Mouse (Mus musculus) macrophage (primary cell): ENCODE measurements around the gene Il13ra1. TPM values are rescaled to one million over a fixed set of nuclear protein-coding genes. Genes with fewer than 3 reads are reported as not detected.

ENCODE experiments used
- H3K27ac ChIP-seq: fragments of 350-480 bp; formaldehyde crosslinking; 2 replicates; pipeline ENCODE4 v1.9.0; 2021
- H3K36me3 ChIP-seq: fragments of 350-480 bp; formaldehyde crosslinking; 2 replicates; pipeline ENCODE4 v1.9.0; 2021; ENCODE audit errors: inconsistent target
- H3K4me3 ChIP-seq: fragments of 350-480 bp; formaldehyde crosslinking; 2 replicates; pipeline ENCODE4 v1.9.0; 2021; ENCODE audit errors: inconsistent target
- H3K79me2 ChIP-seq: fragments of 350-480 bp; formaldehyde crosslinking; 2 replicates; pipeline ENCODE4 v1.9.0; 2021; ENCODE audit errors: inconsistent target
- WGBS: methylation state at CpG from one replicate; pipeline ENCODE4 v1.1.7; 2026; ENCODE audit warnings: inconsistent platforms; ENCODE audit not compliant: missing documents; 5-methylcytosine and 5-hydroxymethylcytosine counted together
- polyA plus RNA-seq: library from polyadenylated mRNA; stranded (reverse); fragments of 250-400 nt; gene quantifications from 3 replicates; pipeline ENCODE4 v1.2.4, GENCODE M21; 2018; ENCODE audit warnings: inconsistent platforms
- total RNA-seq, 78 experiments: library from RNA; depleted of rRNA; stranded (reverse); fragments of 250-400 nt; gene quantifications; 1 replicate in 9 of 78; 2 replicates in 24 of 78; 3 replicates in 43 of 78; 4 replicates in 2 of 78; pipeline ENCODE4 v1.2.4; 2018; ENCODE audit warnings: inconsistent platforms in 56 of 78

Gene Il13ra1
- total RNA-seq (2018; cell fraction: chromatin; rRNA removed) = 10 to 100 TPM in 1 of 26 experiments, 1 to 10 TPM in 23, under 1 TPM in 2; 0.74 to 11.5 (median 2.3) TPM
- 10 to 100 TPM in 13 of 26 experiments, 1 to 10 TPM in 13; 4.0 to 16.4 (median 10.1) TPM for total RNA-seq (2018; cell fraction: cytosol; rRNA removed)
- 10 to 100 TPM in 13 of 26 experiments, 1 to 10 TPM in 13; 4.8 to 21.4 (median 10.3) TPM for total RNA-seq (2018; cell fraction: nucleus; rRNA removed)
- polyA plus RNA-seq = 7.8 to 19.6 TPM (median 13.6 TPM) in 3 replicates

DNA sequence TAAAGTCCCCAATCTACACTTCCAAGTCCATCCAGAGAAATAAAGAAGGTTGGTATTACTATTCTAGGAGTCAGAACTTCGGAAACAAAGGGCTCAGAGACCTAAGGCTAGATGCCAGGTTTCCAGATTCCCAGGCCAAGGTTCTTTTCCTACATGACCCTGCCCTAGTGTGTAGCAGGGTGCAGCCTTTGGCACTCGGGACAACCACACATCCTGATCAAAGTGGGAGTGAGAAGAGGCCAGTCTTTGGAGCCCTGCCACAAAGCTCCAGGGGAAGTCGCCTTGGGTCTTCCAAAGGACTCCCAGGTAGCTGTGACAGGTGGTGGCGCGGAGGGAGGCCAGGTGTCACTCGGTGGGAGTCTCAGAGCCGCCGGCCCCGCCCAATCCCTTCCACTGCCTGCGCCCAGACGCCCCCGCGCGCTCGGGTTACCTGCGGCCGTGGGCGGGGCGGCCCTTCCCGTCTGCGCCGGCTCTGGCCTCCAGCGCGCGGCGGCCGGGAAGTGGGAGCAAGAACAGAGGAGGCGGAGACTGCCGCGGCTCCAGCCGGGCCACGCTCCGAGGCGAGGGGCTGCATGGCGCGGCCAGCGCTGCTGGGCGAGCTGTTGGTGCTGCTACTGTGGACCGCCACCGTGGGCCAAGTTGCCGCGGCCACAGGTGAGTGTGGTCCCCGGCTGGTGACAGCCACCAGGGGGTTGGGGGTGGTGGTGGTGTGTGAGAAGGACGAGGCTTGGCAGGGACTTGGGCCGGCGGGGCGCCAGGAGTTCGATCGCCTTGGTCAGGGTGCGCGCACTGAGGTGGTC lies at the start of gene Il13ra1:
Gene Il13ra1, plus strand, starts transcription at position 489 of the 800 bp plus-strand sequence.
- H3K4me3 ChIP-seq = peak within 1 kb of the TSS; percentile 18; the same call in 1 of the 2 replicates
- WGBS = 19% methylated on average over 51 of the region's 51 CpGs
- H3K27ac ChIP-seq = no peak within 1 kb of the TSS
- no peaks in the 10 kb centered on the region for H3K36me3 ChIP-seq
- H3K79me2 ChIP-seq = peaks cover 6% of the 10 kb centered on the region; the same call in 1 of the 2 replicates

DNA sequence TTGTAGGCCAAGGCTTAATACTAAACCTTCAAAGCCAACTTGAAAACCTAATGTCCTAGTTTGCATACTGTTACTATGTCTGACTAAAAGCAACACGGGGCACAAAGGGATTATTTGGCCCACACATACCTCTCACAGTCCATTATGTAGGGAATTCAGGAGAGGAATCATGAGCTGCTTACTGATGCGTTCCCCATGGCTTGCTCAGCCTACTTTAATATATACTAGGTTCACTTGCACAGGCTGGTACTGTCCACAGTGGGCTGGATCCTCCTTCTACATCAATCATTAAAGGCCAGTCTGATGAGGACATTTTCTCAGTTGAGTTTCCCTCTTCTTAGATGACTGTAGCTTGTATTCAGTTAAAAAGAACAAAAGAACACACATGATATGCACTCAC lies 37.9 kb upstream of the Il13ra1 start:
- H3K27ac ChIP-seq = no peak overlapping the region
- no peaks in the 10 kb centered on the region for H3K79me2 ChIP-seq
- WGBS = 91% methylated on average over 1 of the region's 2 CpGs
- no peak overlapping the region for H3K4me3 ChIP-seq
- no peaks in the 10 kb centered on the region for H3K36me3 ChIP-seq

DNA sequence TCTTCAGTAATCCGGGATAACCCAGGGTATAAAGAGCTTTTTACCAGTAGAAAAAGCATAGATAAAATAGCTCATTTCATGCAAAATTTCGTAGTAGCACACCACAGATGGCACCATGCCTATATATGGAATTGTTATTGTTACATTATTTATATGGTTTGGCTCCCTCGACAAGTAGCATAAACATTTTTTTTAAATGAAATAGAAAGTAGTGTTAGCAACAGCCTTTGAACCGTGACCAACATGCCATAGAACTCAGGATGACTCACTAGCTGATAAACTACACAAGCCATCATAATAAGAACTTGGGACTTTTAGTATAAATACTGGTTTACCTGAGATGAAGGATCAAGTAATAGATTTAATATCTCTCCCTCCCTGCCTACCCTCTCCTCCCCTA lies 34.7 kb upstream of the Il13ra1 start:
- WGBS = 80% methylated on average over 4 of the region's 4 CpGs
- H3K4me3 ChIP-seq = no peak overlapping the region
- no peak overlapping the region for H3K27ac ChIP-seq
- H3K36me3 ChIP-seq = no peaks in the 10 kb centered on the region
- H3K79me2 ChIP-seq = no peaks in the 10 kb centered on the region

DNA sequence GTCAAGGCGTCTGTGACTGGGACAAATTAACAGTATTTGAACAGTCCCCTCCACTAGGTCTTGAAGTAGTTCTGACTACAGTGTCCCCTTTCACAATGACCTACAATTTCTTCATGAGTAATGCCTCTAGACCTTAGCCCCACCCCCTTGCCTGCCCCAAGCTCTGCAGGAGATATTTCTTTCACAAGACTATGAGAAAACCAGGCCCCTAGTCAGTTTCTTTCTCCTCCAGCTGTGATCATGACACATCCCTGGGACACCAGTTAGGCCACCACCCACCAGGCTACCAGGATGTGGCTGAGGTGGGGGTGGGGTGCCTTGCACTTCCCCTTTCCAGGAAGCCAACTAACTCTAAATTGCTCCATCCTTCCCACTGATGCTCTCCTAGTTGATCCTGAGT lies 29.0 kb upstream of the Il13ra1 start:
- 71% methylated on average over 1 of the region's 1 CpGs for WGBS
- H3K36me3 ChIP-seq = no peaks in the 10 kb centered on the region
- H3K27ac ChIP-seq = peak overlapping the region; percentile 51
- no peaks in the 10 kb centered on the region for H3K79me2 ChIP-seq
- H3K4me3 ChIP-seq = no peak overlapping the region

DNA sequence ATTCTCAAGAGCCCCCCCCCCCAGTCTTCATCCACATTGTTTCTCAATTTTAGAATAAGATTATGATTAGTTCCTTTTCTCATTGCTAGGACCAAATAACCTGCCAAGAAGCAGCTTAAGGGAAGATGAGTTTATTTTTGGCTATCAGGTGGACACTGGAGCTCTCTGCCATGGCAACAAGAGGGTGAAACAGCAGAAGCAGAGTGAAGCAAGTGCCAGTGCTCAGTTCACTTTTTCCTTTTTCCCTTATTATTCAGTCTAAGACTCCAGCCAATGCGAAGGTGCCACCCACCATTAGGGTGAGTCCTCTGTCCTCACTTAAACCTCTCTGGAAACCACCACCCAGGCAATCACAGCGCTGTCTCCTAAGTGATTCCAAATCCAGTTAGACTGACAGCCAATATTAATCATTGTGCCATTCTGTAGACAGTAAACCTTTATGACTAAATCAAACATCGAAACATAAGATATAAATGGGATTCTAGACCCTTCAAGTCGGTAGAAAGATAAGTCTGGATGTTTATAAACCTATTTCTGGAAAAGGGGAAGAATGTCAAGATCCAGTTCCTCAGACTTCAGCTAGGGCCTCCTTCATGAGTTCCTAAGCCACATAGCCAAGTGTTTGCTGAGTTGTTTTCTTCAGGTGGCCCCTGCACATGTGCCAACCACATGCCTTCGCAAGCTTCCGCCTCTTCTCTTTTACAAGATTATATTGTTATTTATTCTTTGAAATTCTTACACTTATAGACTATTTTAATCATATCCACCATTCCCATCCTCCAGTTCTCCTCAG lies 23.2 kb upstream of the Il13ra1 start:
- Histone ChIP-seq H3K79me2 (no peaks in the 10 kb centered on the region), H3K36me3 (no peaks in the 10 kb centered on the region), H3K4me3 (no peak overlapping the region), H3K27ac (no peak overlapping the region)
- 66% methylated on average over 4 of the region's 6 CpGs for WGBS

DNA sequence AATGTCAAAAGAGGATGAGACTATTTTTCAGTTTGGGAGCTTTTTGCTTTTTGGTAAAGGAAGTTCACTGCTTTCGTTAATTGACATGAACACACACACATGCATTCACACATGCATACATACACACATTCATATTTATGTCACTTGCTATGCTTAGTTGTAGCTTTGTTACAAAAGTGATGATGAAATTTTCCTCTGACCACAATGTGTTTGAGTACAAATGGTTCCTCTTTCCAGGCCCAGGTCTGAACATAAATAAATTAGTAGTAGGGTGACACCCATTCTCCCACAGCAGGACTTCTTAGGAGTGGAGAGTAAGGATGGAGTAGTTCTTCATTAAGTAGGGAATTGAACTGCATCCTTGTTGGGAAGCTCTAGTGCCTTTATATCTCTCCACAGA lies 11.0 kb upstream of the Il13ra1 start:
- Histone ChIP-seq H3K36me3 (no peaks in the 10 kb centered on the region), H3K79me2 (no peaks in the 10 kb centered on the region), H3K27ac (peak overlapping the region; percentile 81), H3K4me3 (no peak overlapping the region)
- WGBS = 25% methylated on average over 1 of the region's 1 CpGs

DNA sequence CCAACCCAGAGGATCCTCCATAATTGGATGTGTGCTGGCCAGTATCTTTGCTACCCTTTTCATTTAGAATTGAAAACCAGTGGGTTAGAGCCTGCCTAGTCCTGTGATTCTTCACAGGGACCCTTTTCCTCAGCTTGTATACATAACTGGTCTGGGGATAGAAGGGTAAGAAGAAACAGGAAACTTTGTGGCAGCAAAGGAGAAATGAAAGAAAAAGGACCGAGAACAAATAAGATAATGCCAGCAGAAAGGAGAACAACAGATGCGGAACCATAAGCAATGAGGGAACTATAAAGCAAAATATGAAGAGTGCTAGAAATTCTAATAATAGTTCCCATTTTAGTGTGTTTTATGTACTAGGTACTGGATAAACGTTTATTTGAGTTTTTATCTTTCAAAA lies 10.6 kb upstream of the Il13ra1 start:
- peak overlapping the region; percentile 81 for H3K27ac ChIP-seq
- H3K79me2 ChIP-seq = no peaks in the 10 kb centered on the region
- 24% methylated on average over 3 of the region's 3 CpGs for WGBS
- H3K36me3 ChIP-seq = no peaks in the 10 kb centered on the region
- H3K4me3 ChIP-seq = no peak overlapping the region

DNA sequence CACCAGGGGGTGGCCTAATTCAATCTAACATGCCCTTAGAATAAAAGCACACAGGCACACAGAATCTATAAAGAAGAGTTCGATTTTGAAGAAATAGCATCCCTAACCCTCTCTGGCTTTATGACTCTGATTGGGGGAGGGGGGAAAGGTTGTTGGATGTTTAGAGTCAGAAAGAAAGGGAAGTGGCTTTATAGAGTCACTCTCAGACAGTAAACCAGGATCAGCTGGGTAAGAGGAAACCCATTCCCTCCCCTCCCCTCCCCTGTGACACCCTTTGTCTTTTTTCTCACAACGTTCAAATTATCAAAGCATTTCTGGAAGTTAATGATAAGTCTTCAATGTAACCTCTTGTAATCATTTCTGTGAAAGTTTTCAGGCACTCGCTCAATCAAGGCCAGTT lies 3.3 kb upstream of the Il13ra1 start:
- 18% methylated on average over 2 of the region's 3 CpGs for WGBS
- no peaks in the 10 kb centered on the region; the same call in 1 of the 2 replicates for H3K79me2 ChIP-seq
- no peak overlapping the region for H3K27ac ChIP-seq
- no peak overlapping the region for H3K4me3 ChIP-seq
- H3K36me3 ChIP-seq = no peaks in the 10 kb centered on the region

DNA sequence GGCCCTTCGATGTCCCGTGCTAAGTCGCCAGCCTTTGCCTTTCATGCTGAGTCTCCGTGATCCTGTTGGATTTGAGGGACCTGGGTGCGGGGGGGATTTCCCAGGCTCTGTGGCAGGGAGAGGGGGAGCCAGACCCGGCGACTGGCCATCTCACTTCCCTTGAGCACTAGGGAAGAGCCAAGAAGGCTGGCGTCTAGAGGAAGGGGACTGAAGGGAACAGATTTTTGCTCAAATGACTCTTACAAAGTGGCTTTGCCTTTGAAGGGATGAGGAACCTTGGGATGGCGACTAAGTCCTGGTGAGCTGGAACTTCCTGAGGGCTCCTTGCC lies 476 bp downstream of the Il13ra1 start:
- no peak overlapping the region for H3K27ac ChIP-seq
- WGBS = 20% methylated on average over 9 of the region's 9 CpGs
- peaks cover 6% of the 10 kb centered on the region; the same call in 1 of the 2 replicates for H3K79me2 ChIP-seq
- no peaks in the 10 kb centered on the region for H3K36me3 ChIP-seq
- peak overlapping the region; percentile 18; the same call in 1 of the 2 replicates for H3K4me3 ChIP-seq

DNA sequence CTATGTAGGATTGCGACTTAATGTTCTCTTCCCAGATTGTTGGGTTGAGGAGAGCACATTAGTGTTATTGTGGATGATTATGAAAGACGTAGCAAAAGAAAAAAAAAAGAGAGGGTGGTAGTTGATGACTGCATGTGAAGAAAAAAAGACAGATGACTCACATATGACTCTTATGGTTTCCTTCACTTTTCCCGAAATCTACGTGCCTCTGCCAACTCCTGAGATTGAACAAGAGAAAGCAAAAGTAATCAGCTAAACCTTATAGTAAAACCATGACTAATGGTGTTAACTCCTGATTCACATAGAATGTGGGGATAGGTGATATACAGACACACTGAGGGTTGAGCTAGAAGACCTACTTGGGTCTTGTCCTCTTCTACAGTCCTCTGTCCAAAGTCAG lies 3.3 kb downstream of the Il13ra1 start:
- no peak overlapping the region for H3K4me3 ChIP-seq
- H3K79me2 ChIP-seq = peaks cover 6% of the 10 kb centered on the region; the same call in 1 of the 2 replicates
- no peaks in the 10 kb centered on the region for H3K36me3 ChIP-seq
- WGBS = 67% methylated on average over 4 of the region's 4 CpGs
- no peak overlapping the region for H3K27ac ChIP-seq

DNA sequence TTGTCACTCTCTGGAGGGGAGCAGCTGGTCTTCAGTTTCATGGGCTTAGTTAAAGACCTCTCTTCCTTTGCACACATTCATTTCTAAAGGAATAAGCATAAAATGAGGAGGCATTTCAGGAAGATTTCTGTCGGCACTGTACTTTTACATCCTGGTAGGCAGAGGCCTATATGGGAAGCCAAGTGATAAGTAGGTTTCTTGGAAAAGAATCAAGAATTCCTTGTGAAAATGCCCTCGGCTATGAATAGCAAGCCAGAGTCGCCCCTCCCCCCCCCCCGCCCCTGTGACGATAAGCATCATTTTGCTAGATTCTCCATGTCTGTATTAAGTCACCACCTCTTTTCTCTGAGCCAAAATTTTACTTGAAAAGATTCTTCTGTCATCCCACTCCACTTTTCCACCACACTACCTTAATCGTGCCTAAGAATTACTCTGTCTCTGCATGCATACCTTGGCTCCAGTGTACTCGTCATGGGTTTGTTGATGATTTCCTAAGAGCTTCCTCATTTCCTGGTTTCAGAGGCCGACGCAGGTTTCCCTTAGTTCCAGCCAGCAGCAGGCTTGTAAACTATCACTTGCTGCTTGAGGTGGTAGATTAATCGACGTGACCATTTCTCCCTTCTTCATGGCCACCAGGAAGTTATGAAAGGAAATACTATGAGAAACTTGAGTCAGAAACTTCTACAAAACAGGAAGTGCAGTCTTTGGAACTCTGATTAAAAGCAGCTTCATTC lies 17.3 kb downstream of the Il13ra1 start:
- no peaks in the 10 kb centered on the region for H3K79me2 ChIP-seq
- H3K27ac ChIP-seq = peak overlapping the region; percentile 57
- no peaks in the 10 kb centered on the region for H3K36me3 ChIP-seq
- H3K4me3 ChIP-seq = peak overlapping the region; percentile 7; the same call in 1 of the 2 replicates
- 43% methylated on average over 9 of the region's 11 CpGs for WGBS

DNA sequence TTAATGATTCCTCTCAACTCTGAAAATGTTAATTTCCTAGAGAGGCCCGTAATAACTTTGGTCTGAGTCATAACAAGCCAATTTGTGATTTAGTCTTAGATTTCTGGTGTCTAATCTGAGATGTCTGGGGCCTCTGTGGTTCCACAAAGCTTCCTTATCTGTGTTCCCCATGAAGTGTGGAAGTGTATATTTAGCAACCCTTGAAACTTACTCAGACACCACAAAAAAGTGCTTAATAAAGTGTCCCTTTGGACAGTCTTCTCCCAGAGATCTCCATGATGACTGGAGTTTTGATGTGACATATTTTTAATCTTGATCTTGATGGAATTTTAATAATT lies 17.8 kb downstream of the Il13ra1 start:
- H3K27ac ChIP-seq = peak overlapping the region; percentile 57
- no peaks in the 10 kb centered on the region for H3K79me2 ChIP-seq
- H3K4me3 ChIP-seq = no peak overlapping the region
- no peaks in the 10 kb centered on the region for H3K36me3 ChIP-seq
- WGBS = 9% methylated on average over 1 of the region's 1 CpGs

DNA sequence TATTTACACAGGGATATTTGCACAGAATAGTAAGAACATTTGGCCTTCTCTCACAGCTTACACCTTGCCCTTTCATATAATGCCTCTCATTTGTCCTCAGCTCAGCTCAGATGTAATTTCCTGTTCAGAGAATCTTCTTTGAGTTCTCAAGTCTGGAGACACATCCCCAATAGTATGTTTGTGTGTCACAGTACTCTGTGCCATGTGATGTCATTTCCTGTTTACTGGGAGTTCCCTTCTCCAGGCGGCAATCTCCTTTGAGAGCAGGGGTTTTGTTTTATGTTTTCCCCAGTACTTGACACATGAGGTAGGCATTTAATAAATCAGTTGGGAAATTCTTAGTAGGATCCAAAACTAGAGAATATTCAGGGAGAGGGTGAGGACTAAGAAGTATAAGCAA lies 24.4 kb downstream of the Il13ra1 start:
- no peaks in the 10 kb centered on the region for H3K36me3 ChIP-seq
- no peak overlapping the region for H3K4me3 ChIP-seq
- no peaks in the 10 kb centered on the region for H3K79me2 ChIP-seq
- 85% methylated on average over 1 of the region's 1 CpGs for WGBS
- no peak overlapping the region for H3K27ac ChIP-seq

DNA sequence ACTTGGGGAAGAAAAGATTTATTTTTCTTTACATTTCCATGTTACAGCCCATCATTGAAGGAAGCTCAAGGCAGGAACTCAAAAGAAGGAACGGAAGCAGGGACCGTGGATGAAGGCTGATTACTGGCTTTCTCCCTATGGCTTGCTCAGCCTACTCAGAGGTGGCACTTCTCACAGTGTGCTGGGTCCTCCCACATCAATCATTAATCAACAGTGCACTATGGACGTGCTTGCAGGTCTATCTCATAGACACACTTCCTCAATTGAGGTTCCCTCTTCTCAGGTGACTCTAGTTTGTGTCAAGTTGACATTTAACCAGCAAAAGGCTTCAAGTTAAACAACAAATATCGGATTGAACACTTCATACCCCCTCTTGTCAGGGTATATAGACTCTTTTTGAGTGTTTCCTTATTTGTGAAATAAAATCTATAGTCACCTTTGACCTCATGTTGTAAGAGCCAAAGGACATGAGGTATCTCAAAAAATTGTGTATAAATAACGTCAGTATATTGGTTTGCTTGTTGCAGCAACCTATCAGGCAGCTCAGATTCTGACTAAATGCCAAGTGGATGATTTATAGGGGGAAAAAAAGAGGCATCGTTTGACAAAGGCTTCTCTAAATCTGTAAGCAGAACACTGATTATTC lies 30.2 kb downstream of the Il13ra1 start:
- Histone ChIP-seq H3K27ac (no peak overlapping the region), H3K79me2 (no peaks in the 10 kb centered on the region), H3K36me3 (no peaks in the 10 kb centered on the region), H3K4me3 (no peak overlapping the region)
- WGBS = 68% methylated on average over 6 of the region's 6 CpGs
